Mouse (Mus musculus) midbrain, embryonic 14.5 days (tissue): ENCODE measurements around the gene Fat3. TPM values are rescaled to one million over a fixed set of nuclear protein-coding genes. Genes with fewer than 3 reads are reported as not detected.

Experiments
- ATAC-seq: fragments of 200-750 bp; cut with Nextera tagmentation; 2 replicates; pipeline ENCODE4 v1.8.0; 2017; ENCODE audit warnings: moderate number of reproducible peaks, moderate library complexity; ENCODE audit not compliant: low FRiP score, low TSS enrichment
- DNase-seq: peaks from one replicate; pipeline ENCODE4 v3.0.0-alpha.2; 2015
- H3K27ac ChIP-seq: fragments of 300-500 bp; sonication (generic); replicated peaks from 2 replicates; pipeline ENCODE4 v1.5.1; 2014; ENCODE audit warnings: mild to moderate bottlenecking, low read depth, low read length, moderate library complexity
- H3K27me3 ChIP-seq: fragments of 300-500 bp; sonication (generic); 2 replicates; pipeline ENCODE4 v1.6.1; 2014; ENCODE audit warnings: low read length, control low read depth, mixed read lengths; ENCODE audit not compliant: control insufficient read depth, insufficient read depth
- H3K36me3 ChIP-seq: fragments of 300-500 bp; sonication (generic); 2 replicates; pipeline ENCODE4 v1.6.1; 2014; ENCODE audit warnings: low read length, control low read depth; ENCODE audit not compliant: control insufficient read depth, insufficient read depth
- H3K4me1 ChIP-seq: fragments of 300-500 bp; sonication (generic); 2 replicates; pipeline ENCODE4 v1.6.1; 2014; ENCODE audit warnings: mild to moderate bottlenecking, antibody characterized with exemption, low read length, control low read depth; ENCODE audit not compliant: control insufficient read depth, insufficient read depth
- H3K4me2 ChIP-seq: fragments of 300-500 bp; sonication (generic); 2 replicates; pipeline ENCODE4 v1.6.1; 2014; ENCODE audit warnings: mild to moderate bottlenecking, low read length, moderate library complexity
- H3K4me3 ChIP-seq: fragments of 300-500 bp; sonication (generic); replicated peaks from 2 replicates; pipeline ENCODE4 v1.5.1; 2014; ENCODE audit warnings: low read depth, low read length
- H3K9ac ChIP-seq: fragments of 300-500 bp; sonication (generic); replicated peaks from 2 replicates; pipeline ENCODE4 v1.6.1; 2014; ENCODE audit warnings: mild to moderate bottlenecking, low read length, moderate library complexity
- H3K9me3 ChIP-seq: fragments of 300-500 bp; sonication (generic); 2 replicates; pipeline ENCODE4 v1.6.1; 2016; ENCODE audit warnings: low read length, control low read depth, mixed read lengths; ENCODE audit not compliant: control insufficient read depth
- WGBS: fragments of 180-500 bp; shearing (Covaris S2); extraction: QIAGEN DNeasy Blood & Tissue Kit; methylation state at CpG from one replicate; pipeline ENCODE4 v1.1.7; 2014; 5-methylcytosine and 5-hydroxymethylcytosine counted together
- polyA plus RNA-seq: library from polyadenylated mRNA; unstranded; fragments of >200 nt; fragmentation: Nextera tagmentation; extraction: Ambion mirVana; gene quantifications from 2 replicates; pipeline ENCODE4 v1.2.1, GENCODE M21; 2014

Gene Fat3
- polyA plus RNA-seq, 1 experiment from 2014 or later, result 27.6 TPM

- H3K4me1 ChIP-seq, result no peaks in the 10 kb centered on the region
- DNase-seq (no peak), ATAC-seq (no peak)
- no peak overlapping the region for H3K9ac ChIP-seq
- H3K27ac ChIP-seq, result no peak overlapping the region
- 89% methylated on average over 3 of the region's 3 CpGs for WGBS
- H3K4me3 ChIP-seq, result no peak overlapping the region
- H3K4me2 ChIP-seq, result no peak overlapping the region
- no peaks in the 10 kb centered on the region for H3K9me3 ChIP-seq
- no peaks in the 10 kb centered on the region for H3K36me3 ChIP-seq
- no peaks in the 10 kb centered on the region for H3K27me3 ChIP-seq
These were observed 39.6 kb downstream of the Fat3 start for GRCm38 (mm10) chr9:16461491-16461890.

- Histone ChIP-seq H3K9ac (no peak overlapping the region), H3K4me3 (no peak overlapping the region), H3K4me2 (no peak overlapping the region), H3K4me1 (no peaks in the 10 kb centered on the region), H3K27ac (no peak overlapping the region), H3K27me3 (no peaks in the 10 kb centered on the region), H3K36me3 (no peaks in the 10 kb centered on the region), H3K9me3 (no peaks in the 10 kb centered on the region)
- DNase-seq (peak; percentile 19), ATAC-seq (no peak)
- WGBS, result 57% methylated on average over 2 of the region's 2 CpGs
These were observed 40.5 kb downstream of the Fat3 start for GRCm38 (mm10) chr9:16460591-16460990.

DNA sequence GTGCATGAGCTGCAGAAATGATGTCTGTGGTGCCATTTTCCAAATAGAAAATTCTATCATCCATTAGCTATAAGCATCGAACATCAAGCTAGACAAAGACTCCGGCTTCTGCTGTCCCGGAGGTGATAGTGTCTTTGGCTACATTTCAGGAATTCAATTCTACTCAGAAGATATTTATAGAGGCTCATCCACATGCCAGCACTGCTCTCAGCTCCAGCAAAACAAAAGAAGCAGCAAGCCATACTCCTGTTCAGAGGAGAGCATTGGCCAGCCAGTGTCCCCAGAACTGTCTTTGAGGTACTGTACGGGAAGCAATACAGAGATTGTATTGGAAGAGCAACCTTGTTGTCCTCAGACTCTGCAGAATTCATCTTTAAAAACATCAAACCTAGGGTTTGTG lies 59.2 kb downstream of the Fat3 start:
- H3K9ac ChIP-seq, result no peak overlapping the region
- H3K27me3 ChIP-seq, result no peaks in the 10 kb centered on the region
- no peaks in the 10 kb centered on the region for H3K36me3 ChIP-seq
- H3K9me3 ChIP-seq, result no peaks in the 10 kb centered on the region
- 77% methylated on average over 4 of the region's 4 CpGs for WGBS
- H3K4me2 ChIP-seq, result no peak overlapping the region
- no peak for DNase-seq
- ATAC-seq, result no peak
- peaks cover 52% of the 10 kb centered on the region for H3K4me1 ChIP-seq
- no peak overlapping the region; the same call in 1 of the 2 replicates for H3K27ac ChIP-seq
- H3K4me3 ChIP-seq, result no peak overlapping the region

DNA sequence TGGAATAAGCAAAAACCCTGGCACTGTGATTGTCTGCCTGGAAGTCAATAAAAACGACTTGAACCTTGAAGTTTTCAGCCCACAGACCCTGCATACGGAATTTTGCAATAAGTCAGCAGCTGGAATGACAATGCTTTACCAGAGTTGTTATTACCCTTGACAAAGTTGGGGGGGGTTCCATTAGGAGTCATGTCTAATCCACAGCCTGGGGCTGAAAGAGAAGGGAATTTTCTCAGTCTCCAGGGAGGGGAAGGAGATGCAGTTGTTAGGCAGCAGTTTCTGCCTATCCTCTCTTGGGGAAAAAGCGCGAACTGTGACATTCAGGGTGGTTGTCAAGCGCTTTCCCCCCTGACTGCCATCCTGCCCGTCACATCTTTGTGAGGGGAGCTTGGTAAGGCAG lies 60.4 kb downstream of the Fat3 start:
- Histone ChIP-seq H3K4me3 (no peak overlapping the region), H3K4me1 (peaks cover 52% of the 10 kb centered on the region), H3K36me3 (no peaks in the 10 kb centered on the region), H3K9me3 (no peaks in the 10 kb centered on the region), H3K9ac (no peak overlapping the region), H3K27ac (peak overlapping the region; percentile 77), H3K27me3 (no peaks in the 10 kb centered on the region), H3K4me2 (peak overlapping the region; percentile 5)
- WGBS, result 9% methylated on average over 6 of the region's 6 CpGs
- ATAC-seq (no peak), DNase-seq (peak; percentile 75)

DNA sequence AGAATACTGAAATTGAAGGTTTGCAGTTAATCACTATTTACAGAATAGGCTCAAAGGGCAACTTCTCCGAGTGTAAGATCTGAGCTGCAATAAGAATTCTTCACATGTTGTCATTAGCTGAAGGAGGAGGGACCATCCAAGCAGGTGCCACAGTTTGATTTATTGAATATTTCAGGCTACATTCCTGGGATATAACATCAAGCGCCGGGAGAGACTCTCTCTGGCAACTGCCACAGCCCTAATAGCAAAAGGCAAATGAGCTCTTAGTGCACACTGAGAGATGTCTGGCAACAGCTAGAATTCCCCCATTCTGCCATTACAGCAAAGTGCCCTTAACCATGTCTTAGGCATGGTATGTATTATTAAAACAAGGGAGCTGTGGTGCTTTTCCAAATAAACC lies 61.1 kb downstream of the Fat3 start:
- Histone ChIP-seq H3K4me2 (peak overlapping the region; percentile 5; the same call in 1 of the 2 replicates), H3K27ac (peak overlapping the region; percentile 77)

DNA sequence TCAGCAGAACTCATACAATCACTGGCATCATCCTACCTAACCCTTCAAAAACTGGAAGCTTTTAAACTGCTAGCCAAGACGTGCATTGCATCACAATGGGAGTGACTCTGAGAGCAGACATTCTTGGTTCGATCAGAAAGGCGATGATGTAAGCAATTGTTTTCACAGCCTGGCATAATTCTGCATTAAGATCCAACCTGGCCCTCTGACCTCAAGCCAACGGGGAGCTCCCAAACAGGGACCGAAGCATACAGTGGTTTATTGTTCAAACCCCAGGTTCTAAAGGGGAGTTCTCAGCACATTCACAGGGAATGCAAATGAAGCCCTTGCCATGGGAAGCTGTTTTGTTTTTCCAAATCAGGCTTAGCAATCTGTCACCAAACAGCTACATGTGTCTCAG lies 63.3 kb downstream of the Fat3 start:
- ATAC-seq, result peak; percentile 46; the same call in 1 of the 2 replicates
- H3K9ac ChIP-seq, result no peak overlapping the region; the same call in 1 of the 2 replicates

More for the DNA sequence above, 61.1 kb downstream of the Fat3 start:
- peak; percentile 58 for DNase-seq
- Histone ChIP-seq H3K36me3 (no peaks in the 10 kb centered on the region), H3K9me3 (no peaks in the 10 kb centered on the region), H3K4me3 (no peak overlapping the region), H3K4me1 (peaks cover 52% of the 10 kb centered on the region), H3K9ac (no peak overlapping the region), H3K27me3 (no peaks in the 10 kb centered on the region)
- peak; percentile 29; the same call in 1 of the 2 replicates for ATAC-seq
- 17% methylated on average over 3 of the region's 3 CpGs for WGBS

GRCm38 (mm10) chr9:16428589-16428988 lies 72.5 kb downstream of the Fat3 start:
- Histone ChIP-seq H3K9ac (no peak overlapping the region), H3K36me3 (no peaks in the 10 kb centered on the region), H3K4me3 (no peak overlapping the region), H3K9me3 (no peaks in the 10 kb centered on the region), H3K4me2 (no peak overlapping the region), H3K4me1 (peaks cover 13% of the 10 kb centered on the region), H3K27ac (peak overlapping the region; percentile 64), H3K27me3 (no peaks in the 10 kb centered on the region)
- WGBS, result 53% methylated on average over 5 of the region's 5 CpGs
- DNase-seq (peak; percentile 65), ATAC-seq (peak; percentile 57; the same call in 1 of the 2 replicates)

More for the DNA sequence above, 63.3 kb downstream of the Fat3 start:
- H3K4me2 ChIP-seq, result peak overlapping the region; percentile 24
- DNase-seq, result peak; percentile 81
- 2% methylated on average over 5 of the region's 5 CpGs for WGBS
- H3K27ac ChIP-seq, result peak overlapping the region; percentile 62
- peaks cover 52% of the 10 kb centered on the region for H3K4me1 ChIP-seq
- H3K4me3 ChIP-seq, result no peak overlapping the region
- no peaks in the 10 kb centered on the region for H3K9me3 ChIP-seq
- no peaks in the 10 kb centered on the region for H3K36me3 ChIP-seq
- no peaks in the 10 kb centered on the region for H3K27me3 ChIP-seq

GRCm38 (mm10) chr9:16422707-16423106 lies 78.4 kb downstream of the Fat3 start:
- DNase-seq, result no peak
- Histone ChIP-seq H3K4me1 (0 out of 2 replicates have a peak, but pooled peaks cover 7% of the 10 kb centered on the region), H3K27ac (no peak overlapping the region), H3K36me3 (no peaks in the 10 kb centered on the region), H3K27me3 (no peaks in the 10 kb centered on the region), H3K9me3 (no peaks in the 10 kb centered on the region), H3K4me2 (no peak overlapping the region), H3K9ac (no peak overlapping the region), H3K4me3 (no peak overlapping the region)
- WGBS, result 86% methylated on average over 2 of the region's 2 CpGs
- no peak for ATAC-seq

- no peak overlapping the region for H3K4me3 ChIP-seq
- no peak for DNase-seq
These were observed 98.3 kb downstream of the Fat3 start for GRCm38 (mm10) chr9:16402815-16403214.

More at GRCm38 (mm10) chr9:16402815-16403214, 98.3 kb downstream of the Fat3 start:
- no peak for ATAC-seq
- Histone ChIP-seq H3K4me1 (peaks cover 28% of the 10 kb centered on the region), H3K9me3 (no peaks in the 10 kb centered on the region), H3K27me3 (no peaks in the 10 kb centered on the region), H3K9ac (no peak overlapping the region), H3K36me3 (no peaks in the 10 kb centered on the region), H3K27ac (no peak overlapping the region), H3K4me2 (no peak overlapping the region)
- 54% methylated on average over 3 of the region's 3 CpGs for WGBS
